Mouse (Mus musculus) mouse trophoblast stem cell (cell line): Measurements from ENCODE around the gene Lnx2.

Experiments
- in situ Hi-C, 2 experiments: fragments of 300-500 bp; cut with MseI, MboI; formaldehyde crosslinking; loops; 2 replicates in 1 of 2; 3 replicates in 1 of 2; pipeline ENCODE4 v1.15.1; 2025

The Lnx2 gene

DNA sequence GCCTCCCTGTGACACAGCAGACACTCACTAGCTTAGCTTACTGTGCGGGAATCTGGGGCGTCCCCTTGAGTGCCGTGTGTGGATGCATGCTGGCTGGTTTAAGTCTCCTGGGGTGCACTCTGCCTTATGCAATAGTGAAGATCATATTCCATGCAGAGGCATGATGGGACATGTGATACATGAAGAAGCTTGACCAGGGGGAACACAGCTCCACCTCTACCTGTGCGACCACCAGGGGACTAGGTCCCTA, 24.2 kb downstream of the Lnx2 start:
- in situ Hi-C loops, result no loop called here

DNA sequence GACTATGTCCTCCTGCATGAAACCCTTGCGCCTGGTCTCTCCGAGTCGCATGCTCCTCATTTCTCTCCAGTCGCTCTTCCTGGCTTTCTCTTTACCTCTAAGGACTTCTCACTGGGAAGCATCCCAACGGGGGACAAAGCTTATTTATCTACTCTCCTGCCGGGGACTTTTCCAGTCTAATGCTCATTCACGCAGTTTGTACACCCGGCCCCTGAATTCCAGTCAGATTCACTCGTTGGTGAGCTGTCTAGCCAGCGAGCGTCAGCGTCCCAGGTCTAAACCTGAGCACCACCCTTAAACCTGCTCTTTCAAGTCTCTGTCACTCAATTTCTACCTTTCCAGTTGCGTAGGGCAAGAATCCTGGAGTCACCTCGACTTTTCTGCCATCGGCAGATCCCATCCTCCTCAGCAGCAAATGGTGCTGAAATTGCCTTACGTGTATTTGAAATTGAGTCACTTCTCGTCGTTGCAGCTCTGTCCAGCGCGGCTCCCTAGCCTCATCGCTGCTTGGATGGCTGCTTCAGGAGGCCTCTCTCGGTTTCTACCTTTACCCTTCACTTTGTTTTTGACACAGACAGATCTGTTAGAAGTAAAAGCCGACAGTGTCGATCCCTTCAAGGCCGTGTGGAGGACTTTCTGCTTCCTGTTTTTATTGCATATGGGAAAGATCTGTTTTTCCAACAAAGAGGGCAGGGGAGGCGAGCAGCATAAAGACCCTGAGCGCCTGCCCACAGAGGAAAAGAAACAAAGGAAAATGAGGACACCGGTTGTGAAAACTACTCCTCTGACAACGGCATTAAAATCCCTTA, 24.7 kb downstream of the Lnx2 start:
- in situ Hi-C loops, result no loop called here

DNA sequence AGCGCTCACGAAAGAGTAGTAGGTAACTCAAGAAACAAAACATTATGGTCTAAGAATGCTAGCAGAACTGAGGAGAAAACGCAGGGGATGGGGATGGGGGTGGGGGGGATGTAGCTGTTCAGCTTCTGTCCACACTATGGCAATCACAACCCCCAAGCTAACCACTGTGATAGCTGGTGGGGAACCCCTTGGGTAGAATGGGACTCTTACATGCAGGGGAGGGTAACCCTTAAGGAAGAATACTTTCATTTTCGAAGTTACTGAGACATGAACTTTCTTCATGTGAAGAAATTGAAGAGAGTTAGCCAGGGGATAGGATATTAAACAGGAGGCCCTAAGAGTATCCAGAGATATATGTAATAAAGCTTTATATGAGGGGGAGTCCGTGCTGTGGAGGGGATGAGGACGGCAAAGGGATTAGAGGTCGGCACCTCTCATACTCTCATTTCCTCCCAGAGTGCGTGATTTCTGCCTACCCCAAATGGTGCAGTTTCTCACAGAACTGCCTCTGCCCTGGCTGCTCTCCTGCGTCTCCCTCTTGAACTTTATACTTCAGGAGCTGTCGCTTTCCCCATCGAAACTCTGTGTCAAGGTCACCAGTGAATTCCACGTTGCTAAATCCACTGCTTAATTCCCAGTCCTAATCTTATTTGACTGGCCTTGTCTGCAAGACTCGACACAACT, 25.4 kb downstream of the Lnx2 start:
- in situ Hi-C loops, result no loop called here

DNA sequence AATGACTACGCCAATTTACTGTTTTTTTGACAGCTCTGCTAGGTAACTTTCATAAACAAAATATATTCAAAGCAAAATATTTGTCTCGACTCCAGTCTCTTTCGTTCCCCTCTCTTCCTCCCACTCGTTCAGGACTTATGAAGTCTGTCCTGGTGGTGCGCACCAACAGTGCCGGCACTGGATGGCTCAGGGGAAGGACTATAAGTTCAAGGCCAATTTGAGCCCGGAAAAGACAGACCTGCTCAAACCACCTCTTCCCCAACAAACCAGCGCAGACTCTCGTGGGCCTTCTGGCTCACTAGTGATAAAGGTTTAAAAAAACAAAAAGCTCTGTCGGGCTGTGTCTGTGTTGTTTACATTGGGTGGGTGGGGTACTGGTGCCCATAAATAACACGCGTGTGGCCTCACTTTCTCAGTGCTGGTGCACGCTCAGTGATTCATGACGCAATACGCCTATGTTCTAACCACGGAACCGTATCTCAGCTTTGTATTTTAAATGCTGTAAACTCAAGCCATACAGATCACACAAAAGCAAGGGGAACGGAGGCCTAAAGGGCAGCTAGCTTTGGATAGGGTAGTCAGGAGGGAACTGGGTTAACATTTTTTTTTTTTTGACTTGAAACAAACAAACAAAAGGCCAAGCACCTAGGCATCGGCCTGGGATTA, 26.7 kb downstream of the Lnx2 start:
- in situ Hi-C loops, result no loop called here

DNA sequence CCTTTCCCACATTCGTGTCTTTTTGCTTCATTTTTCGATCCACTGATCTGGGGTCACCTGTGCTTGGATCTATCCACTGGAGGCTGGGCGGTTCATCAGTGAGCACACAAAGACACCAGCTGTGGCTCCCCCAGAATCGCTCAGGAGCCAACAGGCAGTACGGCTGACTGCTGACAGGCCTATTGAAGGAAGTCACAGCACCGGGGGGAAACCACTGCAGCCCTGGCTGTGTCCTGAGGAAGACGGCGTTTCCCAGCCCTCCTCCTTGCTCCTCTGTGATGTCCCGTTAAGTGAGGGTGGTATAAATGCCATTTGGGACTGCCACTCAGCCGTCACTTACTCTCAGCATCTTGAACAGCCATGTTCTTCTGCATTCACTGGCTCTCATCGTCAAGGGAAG, 30.5 kb downstream of the Lnx2 start:
- in situ Hi-C loops, result no loop called here

DNA sequence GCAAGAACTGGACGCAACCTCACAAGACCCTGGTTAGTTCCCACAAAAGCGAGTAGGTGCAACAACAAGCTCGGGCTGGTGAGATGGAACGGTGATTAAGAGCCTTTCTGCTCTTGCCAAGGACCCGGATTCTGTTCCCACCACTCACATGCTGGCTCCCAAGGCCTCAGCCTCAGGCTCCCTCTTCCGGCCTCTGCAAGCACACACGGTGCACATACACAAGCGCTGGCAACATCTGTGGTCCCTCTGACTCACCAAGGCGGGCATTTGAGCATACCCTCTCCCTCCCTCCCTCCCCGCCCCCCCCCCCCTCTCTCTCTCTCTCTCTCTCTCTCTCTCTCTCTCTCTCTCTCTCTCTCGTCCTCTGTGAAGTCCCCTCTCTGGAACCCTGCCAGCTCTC, 31.1 kb downstream of the Lnx2 start:
- in situ Hi-C loops, result no loop called here

DNA sequence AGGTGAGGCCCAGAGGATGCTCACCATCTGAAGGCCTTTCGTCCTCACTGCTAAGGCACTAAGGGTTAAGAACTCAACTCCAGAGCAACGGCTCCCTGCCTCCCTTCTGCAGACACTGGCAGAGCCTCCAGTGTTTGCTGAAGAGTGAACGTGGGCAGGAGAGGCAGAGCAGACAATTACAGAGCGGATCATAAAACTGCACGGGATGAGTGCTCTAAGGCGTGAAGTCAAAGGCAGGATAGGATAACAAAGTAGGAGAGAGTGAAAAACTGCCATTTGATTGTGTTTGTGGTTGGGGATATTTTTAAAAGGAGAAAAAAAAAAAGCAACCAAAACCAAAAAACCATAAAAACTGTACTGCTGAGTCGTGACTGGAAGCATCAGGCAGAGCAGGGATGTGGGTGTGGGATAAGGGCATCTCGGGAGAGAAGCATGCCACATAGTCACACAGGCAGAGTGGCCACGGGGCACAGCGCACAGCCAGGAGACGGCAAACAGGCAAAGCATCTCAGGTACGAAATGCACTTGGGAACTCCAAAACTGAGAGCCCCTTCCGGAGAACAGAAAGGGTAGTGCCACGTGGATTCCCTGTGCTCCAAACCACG, 33.0 kb downstream of the Lnx2 start:
- in situ Hi-C loops, result no loop called here

DNA sequence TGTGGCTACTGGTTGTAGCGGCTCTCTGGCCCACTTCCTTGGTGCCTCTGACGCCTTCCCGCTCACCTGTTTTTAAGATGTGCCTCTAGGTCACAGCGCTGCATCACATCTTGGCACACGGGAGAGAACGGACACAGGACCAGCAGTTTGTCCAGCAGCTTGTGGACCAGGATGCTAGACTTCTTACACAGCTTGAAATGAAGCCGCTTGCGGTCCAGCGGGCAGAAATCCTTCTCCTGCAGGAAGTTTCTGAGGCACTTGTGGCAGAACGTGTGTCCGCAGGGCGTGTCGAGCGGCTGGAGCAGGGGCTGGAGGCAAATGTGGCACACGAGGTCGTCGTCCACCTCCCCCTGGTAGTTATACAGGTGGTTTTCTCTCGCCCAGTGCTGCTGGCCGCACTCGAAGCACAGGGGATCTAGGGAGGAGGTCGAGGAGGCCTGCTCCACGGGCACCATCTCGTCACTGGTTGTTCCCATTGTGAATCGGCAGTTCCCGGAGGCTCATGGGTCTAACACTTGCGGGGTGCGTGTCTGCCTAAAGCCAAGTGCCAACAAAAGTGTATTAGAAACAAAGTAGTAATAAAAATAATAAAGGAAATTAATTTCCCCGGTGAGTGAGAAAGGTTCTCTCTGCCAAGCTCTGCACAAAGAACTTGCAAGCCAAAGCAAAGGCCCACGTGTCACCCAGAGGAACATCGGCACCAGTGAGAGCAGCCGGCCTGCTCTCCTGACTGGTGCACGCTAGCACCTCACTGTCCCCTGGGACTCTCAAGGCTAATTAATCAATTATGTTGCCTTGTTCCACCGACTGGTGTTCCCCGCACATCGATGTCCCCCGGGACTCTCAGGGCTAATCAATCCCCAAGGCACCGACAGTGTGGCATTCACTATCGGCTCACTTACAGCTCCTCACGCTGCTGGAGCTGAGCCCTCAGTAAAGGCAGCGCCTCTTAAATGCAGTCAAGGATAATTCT, 34.1 kb downstream of the Lnx2 start:
- in situ Hi-C loops, result no loop called here

DNA sequence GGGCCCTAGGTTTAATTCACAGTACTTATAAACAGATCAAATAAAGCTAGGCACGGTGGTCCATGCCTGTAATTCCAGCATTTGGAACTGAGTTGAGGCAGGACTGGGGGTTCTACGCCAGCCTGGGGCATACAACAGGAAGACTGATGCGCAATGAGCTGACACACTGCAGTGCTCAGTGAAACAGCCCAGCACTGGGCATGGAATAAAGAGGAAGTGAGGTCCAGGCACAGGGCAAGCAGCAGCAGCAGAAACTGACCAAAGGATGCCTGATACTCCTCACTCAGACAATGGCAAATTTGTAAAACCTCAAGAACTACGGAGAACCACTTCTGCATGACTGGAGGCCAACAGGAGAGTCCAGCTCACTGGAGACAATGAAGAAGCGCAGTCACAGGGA, 37.0 kb downstream of the Lnx2 start:
- in situ Hi-C loops, result no loop called here

DNA sequence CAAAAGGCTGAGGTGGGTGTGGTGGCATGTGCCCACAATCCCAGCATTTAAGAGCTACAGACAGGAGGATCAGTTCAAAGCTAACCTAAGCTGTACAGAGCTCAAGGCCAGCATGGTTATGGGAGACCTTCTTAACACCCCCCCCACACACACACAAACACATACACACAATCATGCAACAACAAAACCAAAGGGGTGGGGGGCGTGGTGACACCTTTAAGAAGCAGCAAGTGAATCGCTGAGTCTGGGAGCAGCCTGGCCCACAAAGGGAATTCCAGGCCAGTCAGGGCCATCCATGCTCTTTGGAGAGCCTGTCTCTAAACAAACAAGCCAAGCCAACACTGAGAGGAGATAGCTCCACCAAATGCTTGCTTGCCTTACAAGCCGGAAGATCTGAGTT, 38.8 kb downstream of the Lnx2 start:
- in situ Hi-C loops, result no loop called here

DNA sequence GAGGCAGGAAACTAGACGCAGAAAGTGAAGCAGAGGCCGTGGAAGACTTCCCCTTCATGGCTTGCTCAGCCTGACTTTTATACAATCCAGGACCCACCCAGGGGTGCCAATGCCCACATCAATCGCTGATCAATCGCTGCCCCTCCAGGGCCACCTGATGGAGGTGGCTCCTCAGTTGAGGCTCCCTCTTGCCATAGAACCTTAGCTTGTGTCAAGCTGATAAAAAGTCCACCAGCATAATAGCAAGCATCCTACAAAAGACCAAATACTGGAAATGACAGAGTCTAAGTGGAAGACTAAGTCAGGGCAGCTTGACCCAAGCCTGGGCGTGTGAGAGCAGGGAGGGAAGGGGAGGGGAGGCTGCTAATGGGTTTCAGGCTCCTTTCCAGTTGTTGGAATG, 39.7 kb downstream of the Lnx2 start:
- in situ Hi-C loops, result no loop called here

DNA sequence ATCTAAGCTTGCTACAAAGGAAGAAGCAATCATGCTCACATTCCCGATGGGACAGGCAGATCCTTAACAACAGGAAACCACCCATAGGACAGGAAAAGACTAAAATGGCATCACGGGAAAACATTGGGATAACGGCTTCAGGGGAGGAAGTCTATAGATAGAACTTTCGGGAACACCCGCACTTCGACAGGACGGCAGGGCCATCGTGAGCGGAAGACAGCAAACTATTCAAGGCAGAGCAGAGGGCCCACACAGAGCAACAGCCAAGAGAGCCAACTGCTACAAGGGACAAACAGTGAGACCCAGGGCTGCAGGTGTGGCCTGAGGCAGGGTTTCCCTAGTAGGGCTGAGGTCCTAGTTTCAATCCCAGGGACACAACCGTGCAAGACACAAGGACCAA, 40.4 kb downstream of the Lnx2 start:
- in situ Hi-C loops, result no loop called here

DNA sequence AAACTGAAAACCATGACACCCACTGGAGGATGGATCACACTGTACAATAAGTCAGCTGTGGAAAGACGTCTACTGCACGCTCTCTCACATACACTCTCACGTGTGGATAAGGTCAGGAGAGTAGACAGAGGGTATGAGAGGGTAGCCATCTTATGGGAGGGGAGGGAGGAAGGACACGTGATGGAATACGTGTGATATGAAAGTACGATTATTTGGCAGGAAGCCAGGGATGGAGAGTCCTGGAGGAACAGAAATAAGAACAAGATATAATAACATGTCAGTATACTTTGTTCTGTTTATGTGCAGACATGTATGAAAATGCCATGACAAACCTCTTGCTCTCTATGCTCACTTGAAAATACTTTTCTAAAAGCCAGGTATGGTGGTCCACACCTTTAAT, 41.1 kb downstream of the Lnx2 start:
- in situ Hi-C loops, result no loop called here

DNA sequence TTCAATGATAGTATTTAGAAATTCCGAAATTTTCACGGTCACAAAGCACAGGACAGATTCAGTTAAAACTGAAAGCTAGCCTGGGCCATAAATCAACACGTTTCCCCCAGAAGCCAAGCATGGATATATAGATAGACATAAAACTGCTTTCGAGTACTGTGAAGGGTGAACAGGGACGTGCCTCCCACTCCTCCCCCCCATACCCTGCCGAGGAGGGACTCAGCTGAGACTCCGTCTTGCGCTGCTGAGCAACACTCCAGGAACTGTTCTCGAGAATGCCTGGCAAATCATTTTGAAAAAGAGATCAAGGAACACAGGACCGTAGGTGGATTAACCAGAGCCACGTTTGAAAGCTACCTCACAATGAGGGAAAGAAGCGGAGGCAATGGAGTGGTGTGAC, 42.1 kb downstream of the Lnx2 start:
- in situ Hi-C loops, result no loop called here

DNA sequence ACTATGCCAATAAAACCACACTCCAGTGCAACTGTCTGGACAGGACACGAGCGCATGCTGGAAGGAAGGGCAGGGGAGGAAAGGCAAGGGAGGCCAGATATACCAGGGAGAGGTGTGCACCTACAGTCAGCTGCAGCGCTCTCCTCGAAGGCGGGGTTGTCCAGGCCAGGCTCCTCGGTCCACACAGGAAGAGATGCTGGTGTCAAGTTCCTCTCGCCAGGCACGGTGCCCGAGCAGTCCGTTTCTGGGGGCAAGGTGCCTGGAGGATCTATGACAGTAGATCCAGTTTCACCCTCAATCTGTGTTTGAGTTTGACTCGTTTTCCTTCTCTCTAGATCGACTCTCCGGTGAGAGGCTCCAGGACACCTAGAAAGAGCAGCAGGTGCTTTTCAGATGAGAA, 43.2 kb downstream of the Lnx2 start:
- in situ Hi-C loops, result no loop called here

DNA sequence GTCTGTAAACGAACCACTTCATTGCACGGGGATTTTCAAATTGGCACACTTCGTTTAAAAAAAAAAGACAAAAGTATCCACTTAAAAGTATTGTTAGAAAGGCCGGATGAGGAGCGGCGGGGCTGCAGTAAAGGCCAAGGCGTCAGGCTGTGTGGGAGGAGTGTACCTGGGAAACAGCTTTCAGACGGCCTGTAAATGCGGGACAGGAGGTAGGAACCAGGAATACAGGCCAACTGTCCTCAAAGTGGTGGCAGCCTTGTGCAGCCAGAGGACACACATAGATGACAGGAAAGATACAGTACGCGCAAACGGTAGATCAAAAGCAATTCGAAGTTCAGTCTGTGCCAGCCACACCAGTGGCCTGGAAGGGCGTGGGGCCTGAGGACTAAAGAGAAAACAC, 45.1 kb downstream of the Lnx2 start:
- in situ Hi-C loops, result no loop called here

DNA sequence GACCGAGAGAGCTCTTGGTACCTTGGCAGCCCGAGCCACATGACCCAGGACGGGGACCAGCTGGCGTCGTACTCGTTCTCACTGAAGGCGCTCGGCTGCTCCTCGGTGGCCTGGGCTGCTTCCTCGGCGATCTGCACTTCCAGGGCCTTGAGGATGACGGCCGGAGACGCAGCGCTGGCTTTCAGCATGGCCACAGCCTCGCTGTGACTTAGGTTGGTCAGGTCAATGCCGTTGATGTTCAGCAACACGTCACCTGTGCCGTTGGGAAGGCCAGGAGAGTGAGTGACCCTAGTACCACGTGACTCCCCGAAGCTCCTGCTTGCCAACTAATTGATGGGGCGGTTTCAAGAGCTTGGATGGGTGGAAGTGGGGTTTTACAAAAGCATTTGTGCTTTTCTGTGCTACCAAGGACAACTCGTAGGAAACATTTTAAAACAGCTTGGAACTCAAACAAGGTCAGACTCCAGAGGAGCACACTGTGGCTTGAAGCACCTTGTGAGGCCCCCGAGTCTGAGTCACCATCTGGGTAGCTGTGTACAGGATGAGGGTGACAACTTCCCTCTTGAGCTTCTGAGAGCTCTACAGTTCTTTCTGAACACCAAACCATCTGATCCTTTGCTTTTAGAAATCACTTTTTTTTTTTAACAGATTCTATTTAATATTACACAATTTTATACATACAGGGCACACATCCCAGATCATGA, 51.9 kb downstream of the Lnx2 start:
- in situ Hi-C loops, result no loop called here

DNA sequence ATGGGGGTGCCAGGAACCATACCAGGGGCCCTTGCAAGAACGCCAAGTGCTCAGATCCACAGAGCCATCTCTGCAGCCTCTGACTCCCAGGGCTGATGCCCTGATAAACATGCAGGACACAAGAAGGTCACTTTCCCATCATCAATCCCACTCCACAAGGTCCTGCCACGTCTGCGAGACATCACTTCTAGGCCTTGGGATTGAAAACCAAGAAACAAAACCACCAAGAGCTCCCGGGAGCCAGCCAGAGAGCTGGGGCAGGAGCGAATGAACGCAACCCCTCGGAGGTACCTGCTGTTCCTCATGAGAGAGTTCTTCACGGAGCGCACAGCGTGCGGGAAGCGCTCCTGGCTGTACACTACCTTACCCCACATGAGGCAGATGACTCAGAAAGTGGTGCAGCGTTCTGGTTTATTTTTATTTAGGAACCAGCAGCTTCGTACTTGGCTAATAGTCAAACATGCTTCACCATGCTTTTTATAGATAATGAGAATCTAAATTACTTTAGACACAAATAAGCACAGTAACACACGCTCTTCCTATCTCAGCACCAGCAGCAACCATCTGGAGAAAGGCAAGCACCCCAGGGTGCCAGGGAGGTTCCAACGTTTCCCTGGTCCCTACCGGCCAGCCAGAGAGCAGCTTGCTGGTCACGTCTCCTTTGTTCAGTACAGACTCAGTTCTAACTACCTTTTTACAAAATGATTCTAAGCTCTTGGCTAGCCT, 53.0 kb downstream of the Lnx2 start:
- in situ Hi-C loops, result no loop called here

DNA sequence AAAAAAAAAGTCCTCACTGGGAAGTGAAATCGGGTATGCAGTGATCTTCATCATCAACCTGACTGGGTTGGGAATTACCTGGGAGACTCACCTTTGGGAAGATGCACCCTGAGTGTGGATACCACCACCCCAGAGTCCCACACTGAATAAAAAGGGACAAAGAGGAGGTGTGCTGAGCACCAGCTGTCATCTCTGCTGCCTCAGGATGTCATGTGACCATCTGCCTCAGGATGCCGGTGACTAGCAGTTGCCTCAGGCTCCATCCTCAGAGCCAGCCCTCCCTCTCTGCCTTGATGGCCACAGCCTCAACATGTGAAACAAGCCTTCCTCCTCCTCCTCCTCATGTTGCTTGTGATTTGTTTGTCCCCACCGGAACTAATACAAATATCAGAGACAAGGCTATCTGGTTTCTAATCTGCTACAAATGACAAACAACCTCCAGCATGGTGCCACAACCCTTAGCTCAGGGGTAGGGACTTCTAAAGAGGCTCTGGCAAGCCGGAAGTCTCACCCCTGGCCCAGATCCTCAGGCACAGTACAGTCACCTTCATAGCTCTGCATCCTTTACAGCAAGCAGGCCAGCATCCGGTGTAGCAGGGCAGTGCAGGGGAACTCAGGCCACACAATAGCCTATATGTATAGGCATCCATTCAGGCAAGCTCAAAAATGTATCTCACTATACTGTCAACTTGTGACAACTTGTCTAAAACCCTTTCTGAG, 54.7 kb downstream of the Lnx2 start:
- in situ Hi-C loops, result no loop called here

DNA sequence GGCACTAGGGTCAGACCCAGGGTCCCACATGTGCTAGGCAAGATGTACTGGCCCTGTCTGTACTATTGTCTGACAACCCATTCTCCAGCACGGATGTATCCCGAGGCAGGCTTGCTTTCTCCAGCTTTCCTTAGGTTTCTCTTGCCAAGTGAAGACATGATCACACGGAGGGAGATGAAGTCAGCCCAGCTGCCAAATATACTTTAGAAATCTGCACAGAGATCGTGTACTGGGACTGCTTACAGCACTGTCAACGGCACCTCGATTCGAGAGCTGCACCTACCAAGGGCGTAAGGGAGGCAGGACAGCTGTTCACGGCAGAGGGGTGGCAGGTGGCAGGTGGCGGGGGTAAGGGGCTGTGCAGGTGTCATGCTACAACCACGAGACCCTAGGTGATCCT, 55.8 kb downstream of the Lnx2 start:
- in situ Hi-C loops, result no loop called here
